8 mouse cellular contexts compared by ENCODE assay signal in genomic region chrX:163957381-163957780, GRCm38 (mm10). TPM values are rescaled to one million over a fixed set of nuclear protein-coding genes. Genes with fewer than 3 reads are reported as not detected.
DNase-seq lines count a peak whose midpoint lies in the region; ATAC-seq lines count a peak whose summit lies in the region.

No protein-coding gene starts in this region.

- peaks cover 5% of the 10 kb centered on the region for H3K36me3 ChIP-seq in heart, embryonic 16.5 days (ENCODE audit: control insufficient read depth, insufficient read depth)
- peaks cover 44% of the 10 kb centered on the region for H3K36me3 ChIP-seq in hindbrain, embryonic 10.5 days
- H3K36me3 ChIP-seq in midbrain, embryonic 10.5 days = peaks cover 43% of the 10 kb centered on the region

- peak overlapping the region; percentile 78 for H3K9ac ChIP-seq in heart, embryonic 16.5 days (ENCODE audit: low read length)

- peaks cover 3% of the 10 kb centered on the region; the same call in 1 of the 2 replicates for H3K4me1 ChIP-seq in heart, embryonic 16.5 days (ENCODE audit: control insufficient read depth, insufficient read depth, low read length)
- 0 out of 2 replicates have a peak, but pooled peaks cover 9% of the 10 kb centered on the region for H3K4me1 ChIP-seq in hindbrain, embryonic 10.5 days (replicated peaks)
- 0 out of 2 replicates have a peak, but pooled peaks cover 4% of the 10 kb centered on the region for H3K4me1 ChIP-seq in midbrain, embryonic 10.5 days

- H3K27ac ChIP-seq in heart, embryonic 16.5 days (ENCODE audit: low read length) = peak overlapping the region; percentile 97
- H3K27ac ChIP-seq in hindbrain, embryonic 10.5 days = peak overlapping the region; percentile 94
- peak overlapping the region; percentile 94 for H3K27ac ChIP-seq in midbrain, embryonic 10.5 days (replicated peaks)

- H3K9me3 ChIP-seq in heart, embryonic 16.5 days (replicated peaks; ENCODE audit: control insufficient read depth, low read length) = no peaks in the 10 kb centered on the region
- H3K9me3 ChIP-seq in hindbrain, embryonic 10.5 days = no peaks in the 10 kb centered on the region
- H3K9me3 ChIP-seq in midbrain, embryonic 10.5 days (replicated peaks) = 0 out of 2 replicates have a peak, but pooled peaks cover 8% of the 10 kb centered on the region

- H3K4me2 ChIP-seq in heart, embryonic 16.5 days (ENCODE audit: low read depth, low read length) = peak overlapping the region; percentile 65

- peak overlapping the region; percentile 74 for H3K4me3 ChIP-seq in heart, embryonic 16.5 days (ENCODE audit: low read length)
- H3K4me3 ChIP-seq in hindbrain, embryonic 10.5 days = peak overlapping the region; percentile 65
- peak overlapping the region; percentile 71 for H3K4me3 ChIP-seq in midbrain, embryonic 10.5 days

- no peak for DNase-seq in heart, postnatal 25 days (ENCODE audit: low spot score)
- no peak for DNase-seq in hindbrain, embryonic 10.5 days (ENCODE audit: low spot score)
- no peak for DNase-seq in midbrain, embryonic 10.5 days (ENCODE audit: low spot score)
- no peak for DNase-seq in ovary, postnatal 36 days (ENCODE audit: low spot score)
- no peak for DNase-seq in B cell, adult 2 months
- DNase-seq in yolk sac, embryonic 10.5 days (ENCODE audit: low spot score) = no peak

- H3K27me3 ChIP-seq in heart, embryonic 16.5 days (ENCODE audit: control insufficient read depth, insufficient read depth, low read length) = no peaks in the 10 kb centered on the region
- H3K27me3 ChIP-seq in hindbrain, embryonic 10.5 days (ENCODE audit: insufficient read depth, poor library complexity, severe bottlenecking) = peaks cover 34% of the 10 kb centered on the region
- peaks cover 92% of the 10 kb centered on the region for H3K27me3 ChIP-seq in midbrain, embryonic 10.5 days (ENCODE audit: low read depth, poor library complexity, severe bottlenecking)

- WGBS in heart, embryonic 16.5 days = 29% methylated on average over 12 of the region's 12 CpGs
- WGBS in hindbrain, embryonic 10.5 days = 40% methylated on average over 12 of the region's 12 CpGs
- 36% methylated on average over 12 of the region's 12 CpGs for WGBS in midbrain, embryonic 10.5 days

- intact Hi-C loops in heart, postnatal 25 days (cut with DNase I) = loop anchor here (5.0 to 10.0 kb wide), 2 partner anchors 50 to 107 kb away; no protein-coding TSS in a partner anchor

- ATAC-seq in heart, embryonic 16.5 days (replicated peaks; ENCODE audit: extremely low read depth, insufficient read depth, low FRiP score) = no peak
- peak; percentile 19 for ATAC-seq in activated CD4-positive, CD25-positive, alpha-beta regulatory T cell, adult 4 months

RNA-seq across cellular contexts. Expression of gene Zrsr2, which starts 1.1 kb away (rescaled TPM):
- polyA plus RNA-seq in heart, embryonic 16.5 days (2015; fragmentation: Nextera tagmentation; extraction: Ambion mirVana) = 27.2 and 27.5 TPM in 2 replicates
- 10 to 100 TPM in 1 of 2 experiments, 1 to 10 TPM in 1; 8.9 to 11.9 TPM for total RNA-seq in heart, postnatal 25 days (2021)
- 10 to 100 TPM; 35.7 to 43.8 TPM for polyA plus RNA-seq in activated CD4-positive, CD25-positive, alpha-beta regulatory T cell, adult 4 months (2017; shearing (Covaris generic))
- 53.7 and 61.9 TPM in 2 replicates for polyA plus RNA-seq in hindbrain, embryonic 10.5 days (2016; fragmentation: Nextera tagmentation; extraction: Ambion mirVana)
- polyA plus RNA-seq in midbrain, embryonic 10.5 days (2016; fragmentation: Nextera tagmentation; extraction: Ambion mirVana) = 62.6 and 64.4 TPM in 2 replicates

RNA-seq across cellular contexts. Expression of gene Ap1s2, which starts 48.6 kb away (rescaled TPM):
- 16.9 and 18.8 TPM in 2 replicates for polyA plus RNA-seq in heart, embryonic 16.5 days (2015; fragmentation: Nextera tagmentation; extraction: Ambion mirVana)
- 10 to 100 TPM; 16.9 to 22.8 TPM for total RNA-seq in heart, postnatal 25 days (2021)
- polyA plus RNA-seq in activated CD4-positive, CD25-positive, alpha-beta regulatory T cell, adult 4 months (2017; shearing (Covaris generic)) = 10 to 100 TPM; 22.9 to 26.1 TPM
- polyA plus RNA-seq in hindbrain, embryonic 10.5 days (2016; fragmentation: Nextera tagmentation; extraction: Ambion mirVana) = 28.7 and 31.8 TPM in 2 replicates
- polyA plus RNA-seq in midbrain, embryonic 10.5 days (2016; fragmentation: Nextera tagmentation; extraction: Ambion mirVana) = 30.7 and 32.0 TPM in 2 replicates
